Mouse (Mus musculus) cerebellum, adult 2 months (tissue): ENCODE measurements around the gene Il1r1.

ENCODE experiments used
- CTCF ChIP-seq: fragments of 200-500 bp; IDR thresholded peaks from 2 replicates; pipeline ENCODE4 v1.5.1; 2011; ENCODE audit warnings: low read depth, mild to moderate bottlenecking, control low read depth, low read length, moderate library complexity, borderline replicate concordance; ENCODE audit not compliant: insufficient read depth
- POLR2A ChIP-seq: fragments of 200-500 bp; IDR thresholded peaks from 2 replicates; pipeline ENCODE4 v1.6.1; 2011; ENCODE audit warnings: low read length, control low read depth, borderline replicate concordance; ENCODE audit not compliant: insufficient read depth

DNA sequence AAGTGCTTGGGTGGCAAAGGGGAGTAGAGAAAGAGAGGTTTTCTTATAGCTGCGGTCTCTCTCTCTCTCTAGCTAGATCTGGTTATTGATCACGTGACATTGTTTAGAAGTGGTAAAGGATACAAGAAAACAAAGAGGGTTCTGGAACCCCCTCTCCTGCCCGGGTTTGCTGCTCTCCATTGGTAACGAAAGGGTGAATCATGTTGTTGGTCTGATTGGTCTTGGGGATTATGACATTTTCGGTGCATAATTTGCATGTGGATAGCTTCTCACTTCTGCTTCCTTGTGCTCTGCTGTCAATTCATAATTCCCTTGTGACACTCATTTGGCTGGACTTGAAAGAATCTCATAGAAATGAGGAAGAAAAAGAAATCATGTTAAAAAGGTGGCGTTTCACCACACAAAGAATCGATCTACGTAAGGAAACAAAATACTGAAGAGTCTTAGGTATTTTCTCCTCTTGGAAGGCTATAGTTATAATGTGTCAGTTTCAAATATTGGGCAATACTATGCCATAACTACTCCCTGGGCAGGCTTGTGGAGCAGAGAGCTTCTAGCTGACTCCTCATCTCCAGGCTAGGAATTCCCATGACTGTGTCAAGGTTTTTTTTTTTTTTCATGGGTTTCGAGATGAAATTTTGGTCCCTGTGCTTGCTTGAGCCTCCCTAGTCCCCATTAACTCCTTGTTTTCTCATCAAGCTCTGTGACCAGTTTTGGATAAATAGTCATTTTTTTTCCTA is 15.6 kb downstream of the Il1r1 start:
- TF ChIP-seq POLR2A (no peak), CTCF (no peak)
